Mouse (Mus musculus) heart, embryonic 16.5 days (tissue): ENCODE measurements around the gene Marcksl1. TPM values are rescaled to one million over a fixed set of nuclear protein-coding genes. Genes with fewer than 3 reads are reported as not detected.
"Not testable (repeated sequence)": the region's sequence is repeated elsewhere in the genome, so short reads cannot be mapped to it uniquely, and the experiment has no call there.

Source experiments
- ATAC-seq: fragments of 200-750 bp; cut with Nextera tagmentation; replicated peaks from 2 replicates; pipeline ENCODE4 v1.8.0; 2017; ENCODE audit warnings: moderate number of reproducible peaks; ENCODE audit not compliant: insufficient read depth, low FRiP score; ENCODE audit errors: extremely low read depth
- H3K27ac ChIP-seq: fragments of 300-500 bp; sonication (generic); 2 replicates; pipeline ENCODE4 v1.5.1; 2014; ENCODE audit warnings: mild to moderate bottlenecking, low read length, control low read depth, moderate library complexity
- H3K27me3 ChIP-seq: fragments of 300-500 bp; sonication (generic); 2 replicates; pipeline ENCODE4 v1.6.1; 2014; ENCODE audit warnings: low read length, mixed read lengths; ENCODE audit not compliant: control insufficient read depth, insufficient read depth
- H3K36me3 ChIP-seq: fragments of 300-500 bp; sonication (generic); 2 replicates; pipeline ENCODE4 v1.6.1; 2014; ENCODE audit not compliant: control insufficient read depth, insufficient read depth
- H3K4me1 ChIP-seq: fragments of 300-500 bp; sonication (generic); 2 replicates; pipeline ENCODE4 v1.6.1; 2014; ENCODE audit warnings: low read length, mixed read lengths; ENCODE audit not compliant: control insufficient read depth, insufficient read depth
- H3K4me2 ChIP-seq: fragments of 300-500 bp; sonication (generic); 2 replicates; pipeline ENCODE4 v1.6.1; 2014; ENCODE audit warnings: low read depth, mild to moderate bottlenecking, control low read depth, low read length
- H3K4me3 ChIP-seq: fragments of 300-500 bp; sonication (generic); 2 replicates; pipeline ENCODE4 v1.5.1; 2014; ENCODE audit warnings: mild to moderate bottlenecking, control low read depth, low read length
- H3K9ac ChIP-seq: fragments of 300-500 bp; sonication (generic); 2 replicates; pipeline ENCODE4 v1.6.1; 2014; ENCODE audit warnings: low read length, control low read depth
- H3K9me3 ChIP-seq: fragments of 300-500 bp; sonication (generic); replicated peaks from 2 replicates; pipeline ENCODE4 v1.6.1; 2016; ENCODE audit warnings: low read length; ENCODE audit not compliant: control insufficient read depth
- WGBS: fragments of 180-500 bp; shearing (Covaris S2); extraction: QIAGEN DNeasy Blood & Tissue Kit; methylation state at CpG from one replicate; pipeline ENCODE4 v1.1.7; 2014; 5-methylcytosine and 5-hydroxymethylcytosine counted together
- polyA plus RNA-seq: library from polyadenylated mRNA; unstranded; fragments of >200 nt; fragmentation: Nextera tagmentation; extraction: Ambion mirVana; gene quantifications from 2 replicates; pipeline ENCODE4 v1.2.1, GENCODE M21; 2015

Marcksl1 gene
- polyA plus RNA-seq, 1 experiment from 2014 or later, result 262 TPM

- no peak overlapping the region for H3K4me3 ChIP-seq
- H3K9ac ChIP-seq, result no peak overlapping the region
- no peaks in the 10 kb centered on the region for H3K9me3 ChIP-seq
- WGBS, result 81% methylated on average over 8 of the region's 8 CpGs
- no peak for ATAC-seq
- no peak overlapping the region for H3K4me2 ChIP-seq
- peaks cover 11% of the 10 kb centered on the region for H3K4me1 ChIP-seq
- peaks cover 43% of the 10 kb centered on the region for H3K36me3 ChIP-seq
- H3K27ac ChIP-seq, result no peak overlapping the region
- no peaks in the 10 kb centered on the region for H3K27me3 ChIP-seq
Measured at GRCm38 (mm10) chr4:129518519-129518918, 5.1 kb downstream of the Marcksl1 start.

- Histone ChIP-seq H3K27ac (peak overlapping the region; percentile 4), H3K4me1 (peaks cover 10% of the 10 kb centered on the region), H3K27me3 (no peaks in the 10 kb centered on the region), H3K4me2 (no peak overlapping the region), H3K9ac (no peak overlapping the region), H3K4me3 (no peak overlapping the region), H3K36me3 (peaks cover 61% of the 10 kb centered on the region), H3K9me3 (no peaks in the 10 kb centered on the region)
- 73% methylated on average over 5 of the region's 5 CpGs for WGBS
- no peak for ATAC-seq
Measured at GRCm38 (mm10) chr4:129525338-129525737, 12.0 kb downstream of the Marcksl1 start.

GRCm38 (mm10) chr4:129525889-129526288, 12.5 kb downstream of the Marcksl1 start:
- no peak for ATAC-seq

GRCm38 (mm10) chr4:129528901-129529300, 15.5 kb downstream of the Marcksl1 start:
- 84% methylated on average over 5 of the region's 6 CpGs for WGBS
- H3K36me3 ChIP-seq, result peaks cover 49% of the 10 kb centered on the region

More at GRCm38 (mm10) chr4:129525889-129526288, 12.5 kb downstream of the Marcksl1 start:
- Histone ChIP-seq H3K27me3 (no peaks in the 10 kb centered on the region), H3K27ac (no peak overlapping the region), H3K4me3 (no peak overlapping the region), H3K4me2 (no peak overlapping the region), H3K36me3 (peaks cover 61% of the 10 kb centered on the region), H3K9ac (no peak overlapping the region), H3K4me1 (peaks cover 10% of the 10 kb centered on the region), H3K9me3 (no peaks in the 10 kb centered on the region)
- WGBS, result 79% methylated on average over 3 of the region's 3 CpGs

GRCm38 (mm10) chr4:129540012-129540411, 26.6 kb downstream of the Marcksl1 start:
- Histone ChIP-seq H3K9ac (no peak overlapping the region), H3K36me3 (no peaks in the 10 kb centered on the region), H3K4me1 (peaks cover 13% of the 10 kb centered on the region), H3K27me3 (no peaks in the 10 kb centered on the region), H3K9me3 (no peaks in the 10 kb centered on the region), H3K4me2 (no peak overlapping the region), H3K4me3 (no peak overlapping the region), H3K27ac (no peak overlapping the region)
- WGBS, result 72% methylated on average over 6 of the region's 6 CpGs
- ATAC-seq, result no peak

More at GRCm38 (mm10) chr4:129528901-129529300, 15.5 kb downstream of the Marcksl1 start:
- H3K4me3 ChIP-seq, H3K27ac ChIP-seq, H3K9ac ChIP-seq, ATAC-seq, H3K4me1 ChIP-seq, H3K27me3 ChIP-seq, H3K4me2 ChIP-seq, H3K9me3 ChIP-seq: not testable (repeated sequence)

- H3K27ac ChIP-seq, result peak overlapping the region; percentile 76
- WGBS, result under 1% methylated on average over 30 of the region's 30 CpGs
- H3K9ac ChIP-seq, result peak overlapping the region; percentile 86
- H3K27me3 ChIP-seq, result no peaks in the 10 kb centered on the region
- H3K9me3 ChIP-seq, result no peaks in the 10 kb centered on the region
- H3K4me3 ChIP-seq, result peak overlapping the region; percentile 84
- no peak for ATAC-seq
- peak overlapping the region; percentile 87 for H3K4me2 ChIP-seq
- H3K4me1 ChIP-seq, result peaks cover 13% of the 10 kb centered on the region
- H3K36me3 ChIP-seq, result no peaks in the 10 kb centered on the region
Measured at GRCm38 (mm10) chr4:129541868-129542591, 28.6 kb downstream of the Marcksl1 start.

- no peaks in the 10 kb centered on the region for H3K36me3 ChIP-seq
- peak; percentile 100 for ATAC-seq
- H3K27ac ChIP-seq, result peak within 1 kb of the TSS; percentile 88
- peaks cover 13% of the 10 kb centered on the region for H3K4me1 ChIP-seq
- H3K4me2 ChIP-seq, result peak within 1 kb of the TSS; percentile 87
- WGBS, result 1% methylated on average over 45 of the region's 46 CpGs
- no peaks in the 10 kb centered on the region for H3K27me3 ChIP-seq
- H3K9me3 ChIP-seq, result no peaks in the 10 kb centered on the region
- peak within 1 kb of the TSS; percentile 84 for H3K4me3 ChIP-seq
- H3K9ac ChIP-seq, result peak within 1 kb of the TSS; percentile 86
Measured at GRCm38 (mm10) chr4:129542592-129543141, 29.3 kb downstream of the Marcksl1 start, which contains the start of gene Hdac1. TSS of gene Hdac1 (minus strand) at chr4:129542713.

GRCm38 (mm10) chr4:129544106-129544505, 30.7 kb downstream of the Marcksl1 start:
- no peak overlapping the region for H3K27ac ChIP-seq
- H3K4me1 ChIP-seq, result peaks cover 13% of the 10 kb centered on the region
- H3K9me3 ChIP-seq, result no peaks in the 10 kb centered on the region
- no peaks in the 10 kb centered on the region for H3K27me3 ChIP-seq
- H3K4me2 ChIP-seq, result no peak overlapping the region
- no peak overlapping the region for H3K9ac ChIP-seq
- no peaks in the 10 kb centered on the region for H3K36me3 ChIP-seq
- H3K4me3 ChIP-seq, result no peak overlapping the region
- ATAC-seq, result no peak
- WGBS, result 93% methylated on average over 4 of the region's 4 CpGs

- H3K9ac ChIP-seq, H3K4me3 ChIP-seq, H3K27me3 ChIP-seq, ATAC-seq, H3K9me3 ChIP-seq, H3K27ac ChIP-seq, H3K4me2 ChIP-seq, H3K36me3 ChIP-seq, H3K4me1 ChIP-seq: not testable (repeated sequence)
- 78% methylated on average over 4 of the region's 4 CpGs for WGBS
Measured at GRCm38 (mm10) chr4:129547631-129548030, 34.2 kb downstream of the Marcksl1 start.
